Mouse (Mus musculus) erythroid progenitor cell, adult 5-6 weeks (primary cell): ENCODE measurements at regions not wholly inside any gene's neighbourhood (a gene's known extent, or its start where the extent isn't known, plus 50 kb on each side); places are given as distances from the start of the nearest gene placed in this dataset.

ENCODE experiments used
- ATAC-seq: replicated peaks from 2 replicates; pipeline ENCODE4 v1.8.0; 2016; ENCODE audit warnings: moderate number of reproducible peaks, mild to moderate bottlenecking, moderate TSS enrichment, inconsistent platforms; ENCODE audit not compliant: poor library complexity, low FRiP score, severe bottlenecking

DNA sequence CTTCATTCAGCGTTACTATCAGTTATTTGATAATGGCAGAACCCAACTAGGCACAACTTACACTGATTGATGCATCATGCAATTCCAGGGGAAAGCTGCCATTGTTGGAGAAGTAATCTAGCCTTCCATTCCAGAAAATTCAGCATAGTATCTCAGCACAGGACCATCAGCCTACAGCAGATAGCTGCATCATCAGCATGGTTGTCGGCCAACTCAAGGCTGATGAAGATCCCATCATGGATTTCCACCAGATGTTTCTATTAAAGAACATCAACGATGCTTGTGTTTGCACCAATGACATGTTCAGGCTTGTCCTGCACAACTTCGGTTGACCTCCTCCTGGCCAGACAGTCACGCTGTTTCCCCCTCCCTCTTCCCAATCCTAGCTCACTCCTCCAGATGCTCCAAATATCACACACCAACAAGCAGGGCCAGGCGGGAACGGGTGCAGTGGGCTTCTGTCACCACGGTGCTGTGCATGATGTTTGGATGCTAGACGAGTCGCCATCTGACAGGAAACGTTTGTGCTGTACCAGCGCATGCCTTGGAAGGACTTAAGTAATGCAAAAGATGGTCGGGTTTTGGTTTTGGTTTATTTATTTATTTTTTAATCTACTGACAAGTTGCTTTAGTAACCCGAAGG, 204.5 kb upstream of the Krr1 start:
- ATAC-seq: no peak

DNA sequence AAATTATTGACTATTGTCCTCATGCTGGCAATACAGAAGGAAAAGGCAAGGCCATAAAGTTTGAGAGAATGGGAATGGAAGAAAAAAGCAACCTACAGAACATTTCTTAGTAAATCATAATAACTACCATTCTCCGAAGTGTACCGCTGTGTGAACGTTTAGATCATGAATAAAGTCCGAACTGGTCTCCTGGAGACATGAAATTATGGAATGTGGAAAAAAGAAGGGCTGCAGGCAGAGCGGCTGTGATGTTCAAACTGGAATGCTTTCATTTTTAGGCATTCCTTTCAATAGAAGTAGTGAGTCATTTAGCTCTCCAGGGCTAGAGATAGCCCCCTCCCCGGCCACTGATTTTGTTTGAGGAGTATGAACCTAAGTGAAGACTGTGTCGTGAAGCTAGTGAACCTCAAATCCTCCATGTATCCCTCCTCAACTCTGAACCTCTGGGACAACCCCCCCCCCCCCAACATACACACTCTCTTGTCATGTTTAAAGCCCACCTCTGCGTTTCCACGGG, 202.9 kb upstream of the Krr1 start:
- ATAC-seq: no peak

DNA sequence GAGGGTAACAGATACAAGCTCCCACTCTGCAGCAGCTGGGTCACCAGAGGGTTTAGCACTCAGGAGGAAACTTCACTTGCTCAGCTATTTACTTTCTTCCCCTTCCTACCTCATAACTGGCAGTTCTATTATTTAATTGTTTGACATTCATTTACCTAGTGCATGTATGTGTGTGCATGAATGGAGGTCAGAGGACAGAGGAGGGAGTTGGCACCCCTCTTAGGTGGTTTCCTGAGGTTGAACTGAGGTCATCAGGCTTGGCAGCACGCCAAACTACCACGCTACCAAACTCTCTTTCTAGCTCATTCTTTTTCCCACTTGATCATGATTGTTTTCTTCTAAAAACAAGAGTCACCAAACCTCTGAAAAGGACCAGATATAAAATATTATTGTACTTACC, 202.4 kb upstream of the Krr1 start:
- ATAC-seq: no peak

DNA sequence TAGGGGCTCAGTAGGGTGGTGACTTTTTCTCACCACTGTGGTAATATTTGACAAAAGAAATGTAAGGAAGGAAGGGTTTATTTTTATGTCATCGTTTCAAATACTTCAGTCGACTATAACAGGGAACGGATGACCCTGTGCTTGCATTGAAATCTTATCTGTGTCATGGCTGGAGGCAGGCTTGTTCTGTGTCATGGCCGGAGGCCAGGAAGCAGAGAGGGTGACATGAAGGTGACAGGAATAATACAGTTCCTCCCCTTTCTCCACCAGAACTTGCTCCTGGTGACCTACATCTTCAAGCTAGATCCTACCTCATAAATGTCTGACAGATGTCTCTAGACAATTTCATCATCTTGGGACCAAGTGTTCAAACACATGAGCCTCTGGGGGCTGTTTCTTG, 201.5 kb upstream of the Krr1 start:
- ATAC-seq: no peak

DNA sequence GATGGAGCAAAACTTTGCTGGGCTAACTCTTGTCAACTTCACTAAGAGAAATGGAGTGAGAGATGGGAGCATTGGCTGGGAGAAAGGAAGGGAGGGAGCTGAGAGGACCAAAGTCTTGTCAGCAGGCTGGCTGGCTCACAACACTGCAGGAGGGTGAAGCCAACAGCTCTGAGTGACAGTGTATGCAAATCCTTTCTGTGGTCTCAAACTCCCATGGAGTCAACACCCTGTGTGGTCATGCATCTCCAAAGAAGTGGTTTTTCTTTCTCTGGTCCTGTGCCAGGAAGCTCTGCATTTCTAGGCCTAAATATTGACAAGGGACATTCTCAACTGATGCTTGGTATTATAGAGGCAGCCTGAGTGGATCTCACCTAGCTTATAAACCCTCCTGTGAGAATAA, 194.9 kb upstream of the Krr1 start:
- ATAC-seq: no peak

DNA sequence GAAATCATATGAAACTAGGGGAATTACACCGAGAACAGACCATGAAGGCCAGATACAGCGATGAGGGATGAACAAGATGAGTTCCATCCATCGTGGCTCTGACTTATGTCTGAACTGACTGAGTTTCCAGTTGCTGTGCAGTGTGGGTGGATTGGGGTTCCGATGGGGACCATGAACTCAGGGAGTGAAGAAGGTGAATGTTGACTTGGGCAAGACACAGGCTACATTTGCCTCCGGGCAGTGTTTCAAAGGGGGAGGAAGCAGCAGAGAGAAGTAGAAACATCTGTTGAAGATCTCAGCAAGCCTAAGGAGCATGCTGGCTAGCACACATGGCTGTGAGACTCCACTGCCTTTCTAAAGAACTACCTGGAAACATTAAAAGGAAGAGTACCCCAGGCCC, 194.4 kb upstream of the Krr1 start:
- no peak for ATAC-seq

DNA sequence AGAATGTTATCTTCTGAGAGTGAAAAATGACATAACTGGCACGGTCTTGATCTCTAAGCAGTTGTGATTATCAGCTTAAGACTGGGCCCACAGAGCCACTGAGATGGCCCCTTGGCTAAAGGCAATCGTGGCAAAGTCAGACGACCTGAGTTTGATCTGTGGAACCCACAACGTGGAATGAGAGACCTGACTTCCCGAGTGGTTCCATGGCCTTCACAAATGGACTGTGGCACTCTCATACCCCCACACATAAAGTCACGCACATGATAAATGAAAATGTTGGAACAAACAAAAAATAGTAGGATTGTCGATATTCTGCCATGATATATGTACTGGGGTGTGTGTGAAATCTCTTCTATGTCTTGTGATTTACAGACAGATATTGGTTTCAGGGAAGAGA, 192.5 kb upstream of the Krr1 start:
- no peak for ATAC-seq

DNA sequence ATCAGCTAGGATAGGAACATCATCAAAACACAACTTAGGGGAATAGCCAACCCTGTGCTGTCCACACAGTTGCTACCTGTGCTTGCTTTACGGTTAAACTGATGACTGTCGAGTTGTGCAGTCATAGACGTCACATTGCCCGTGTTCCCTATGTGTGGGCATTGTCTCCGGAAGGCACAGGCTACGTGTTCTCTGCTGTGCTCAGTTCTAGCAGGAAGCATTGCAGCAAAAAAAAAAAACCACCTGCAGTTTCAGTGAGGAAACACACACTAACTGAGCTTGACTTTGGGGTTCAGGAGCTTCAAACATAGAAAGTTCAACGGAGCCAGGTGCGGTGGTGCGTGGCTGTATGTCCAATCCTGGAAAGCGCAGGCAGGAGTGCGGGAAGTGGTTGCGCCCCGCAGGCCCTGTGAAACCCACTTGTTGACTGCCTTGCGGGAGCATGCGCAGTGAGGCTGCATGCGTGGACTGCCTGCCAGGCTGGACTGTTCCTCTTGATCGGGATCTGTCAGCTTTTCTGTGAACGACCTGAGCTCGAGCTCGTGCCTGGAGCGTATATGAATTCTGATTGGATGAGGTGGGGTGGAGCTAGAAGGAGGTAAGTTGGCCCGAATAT, 190.2 kb upstream of the Krr1 start:
- no peak for ATAC-seq

DNA sequence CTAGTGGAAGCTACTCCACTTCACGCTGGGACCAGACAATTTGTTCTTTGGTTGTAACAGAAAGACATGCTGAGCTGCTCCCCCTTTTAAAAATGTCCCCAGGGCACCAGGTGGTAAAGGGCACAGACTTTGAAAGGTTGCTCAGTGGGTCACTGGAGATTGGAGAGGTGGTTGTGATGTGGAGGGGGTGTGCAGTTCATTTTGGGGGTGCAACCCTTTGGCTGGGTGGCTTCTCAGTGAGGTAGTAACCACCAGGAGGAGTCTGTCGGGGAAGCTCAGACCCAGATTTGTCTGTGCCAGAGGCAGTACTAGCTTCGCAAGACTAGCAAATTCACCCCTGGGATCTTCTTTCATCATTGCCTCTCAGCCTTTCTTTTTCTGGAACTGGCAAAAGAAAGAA, 189.0 kb upstream of the Krr1 start:
- no peak for ATAC-seq

DNA sequence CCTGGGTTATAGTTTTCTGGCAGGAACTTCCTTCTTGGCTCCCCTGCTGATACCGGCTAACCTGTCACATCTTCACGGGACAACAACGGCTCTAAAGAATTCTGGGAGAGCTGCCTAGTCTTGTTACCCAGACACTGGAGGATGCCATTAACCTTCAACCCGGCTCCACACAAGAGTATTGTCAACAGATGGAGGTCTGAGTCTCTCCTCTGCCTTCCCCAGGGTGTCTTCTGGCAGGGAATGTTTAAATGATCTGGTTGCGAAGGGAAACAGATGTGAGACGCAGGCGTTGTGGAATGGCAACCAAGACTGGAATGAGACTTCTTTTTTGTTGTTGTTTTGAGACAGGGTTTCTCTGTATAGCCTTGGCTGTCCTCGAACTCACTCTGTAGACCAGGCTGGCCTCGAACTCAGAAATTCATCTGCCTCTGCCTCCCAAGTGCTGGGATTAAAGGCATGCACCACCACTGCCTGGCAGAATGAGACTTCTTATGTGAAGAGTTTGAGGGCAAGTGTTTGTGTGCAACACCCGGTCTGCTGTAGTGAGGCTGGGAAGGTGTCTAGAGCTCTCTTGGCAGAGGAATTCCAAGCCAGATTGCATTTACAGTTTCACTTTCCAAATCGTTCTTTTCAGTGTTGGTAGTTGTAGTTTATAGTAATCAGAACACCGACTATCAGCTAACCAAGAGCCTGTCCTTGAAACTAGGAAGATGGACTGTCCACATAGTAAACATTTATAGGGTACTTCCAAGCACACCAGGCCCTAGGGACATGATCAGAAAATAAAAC, 188.2 kb upstream of the Krr1 start:
- ATAC-seq: no peak

DNA sequence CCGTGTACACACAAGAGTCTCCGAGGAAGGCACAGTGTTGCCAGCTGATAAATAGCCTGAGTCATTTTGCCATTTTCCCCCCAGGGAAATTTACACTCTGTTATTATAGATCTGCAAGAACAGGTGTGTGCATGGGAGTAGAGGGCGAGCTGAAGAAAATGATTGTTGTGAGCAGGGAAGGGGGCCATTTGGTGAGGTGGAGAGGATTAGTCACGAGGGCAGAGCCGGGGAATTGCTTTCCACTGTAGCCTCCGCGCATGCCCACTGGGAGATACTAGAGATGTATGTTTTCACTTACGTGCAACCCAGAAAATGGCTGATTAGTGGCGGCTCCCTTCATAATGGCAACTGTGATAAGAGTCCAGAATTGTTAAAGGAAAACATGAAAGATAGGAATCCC, 185.3 kb upstream of the Krr1 start:
- no peak for ATAC-seq

DNA sequence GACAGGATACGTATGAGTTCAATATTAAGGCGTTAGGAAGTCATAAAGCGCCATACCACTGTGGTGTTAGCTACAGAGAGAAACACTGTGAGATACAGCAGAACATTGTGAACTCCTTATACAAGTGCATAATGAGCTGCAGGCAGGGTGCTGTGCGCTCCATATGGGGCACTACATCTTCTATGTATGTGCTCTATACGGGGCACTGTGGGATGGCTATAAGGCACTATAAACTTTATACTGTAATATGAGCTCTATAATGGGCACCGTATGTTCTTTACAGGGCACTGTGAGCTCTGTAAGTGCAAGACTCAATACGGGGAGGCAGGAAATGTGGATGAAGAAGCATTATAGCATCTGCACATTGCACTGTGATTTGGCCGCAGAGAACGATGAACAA, 183.2 kb upstream of the Krr1 start:
- ATAC-seq: no peak

DNA sequence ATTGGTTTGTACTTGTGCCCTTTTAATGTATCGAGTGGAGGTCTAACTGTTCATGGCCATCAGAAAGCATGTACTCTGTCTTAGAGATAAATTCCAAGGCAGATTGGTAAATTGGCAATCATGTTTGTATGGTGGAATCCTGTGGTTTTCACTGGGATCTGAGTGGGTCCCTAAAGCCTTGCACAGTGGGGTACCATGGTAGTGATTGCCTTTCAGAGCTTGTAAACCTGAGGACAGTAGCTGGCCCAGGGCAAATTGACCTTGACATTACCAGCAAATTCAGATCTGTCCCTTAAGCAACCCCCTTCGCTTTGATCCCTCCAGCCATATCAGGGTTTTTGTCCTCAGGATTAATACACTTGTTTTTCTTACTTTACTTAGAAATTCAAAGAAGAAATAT, 181.6 kb upstream of the Krr1 start:
- ATAC-seq: no peak

DNA sequence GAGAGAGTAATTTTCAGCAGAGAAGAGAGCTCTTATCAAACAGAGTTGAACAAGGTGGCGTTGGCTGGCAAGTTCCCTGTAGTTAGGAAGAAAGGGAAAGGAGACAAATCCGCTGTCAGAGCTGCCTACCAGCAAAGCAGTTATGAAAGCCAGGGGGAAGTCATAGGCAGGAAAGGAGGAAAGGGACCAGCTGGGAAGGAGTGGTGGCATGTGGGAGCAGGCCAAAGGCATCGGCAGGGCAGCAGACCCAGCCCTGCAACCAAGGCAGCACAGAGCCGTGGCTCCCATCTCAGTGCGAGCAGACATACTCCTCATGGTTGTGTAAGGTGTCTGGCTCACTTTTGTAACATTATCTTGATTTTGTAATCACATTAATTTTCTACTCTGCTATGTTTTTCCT, 177.4 kb upstream of the Krr1 start:
- no peak for ATAC-seq

DNA sequence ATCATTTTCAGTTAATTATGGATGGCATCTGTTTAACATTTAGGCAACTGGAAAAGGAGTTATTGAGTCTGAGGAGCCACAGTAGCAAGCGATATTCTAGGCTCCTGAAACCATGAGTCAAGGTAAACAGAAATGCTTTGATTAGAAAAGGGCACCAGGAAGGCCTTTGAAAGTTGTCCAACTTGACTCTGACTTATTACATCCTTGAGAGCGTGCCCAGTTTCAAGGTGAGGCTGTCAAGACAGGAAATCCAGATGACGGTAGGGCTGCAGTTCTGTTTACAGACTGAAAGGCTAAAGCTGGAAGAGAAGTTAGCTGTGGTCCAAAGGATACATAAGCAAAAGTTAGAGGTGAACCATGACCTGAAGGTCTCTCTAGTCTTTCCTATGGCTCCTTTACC, 176.7 kb upstream of the Krr1 start:
- ATAC-seq: no peak

DNA sequence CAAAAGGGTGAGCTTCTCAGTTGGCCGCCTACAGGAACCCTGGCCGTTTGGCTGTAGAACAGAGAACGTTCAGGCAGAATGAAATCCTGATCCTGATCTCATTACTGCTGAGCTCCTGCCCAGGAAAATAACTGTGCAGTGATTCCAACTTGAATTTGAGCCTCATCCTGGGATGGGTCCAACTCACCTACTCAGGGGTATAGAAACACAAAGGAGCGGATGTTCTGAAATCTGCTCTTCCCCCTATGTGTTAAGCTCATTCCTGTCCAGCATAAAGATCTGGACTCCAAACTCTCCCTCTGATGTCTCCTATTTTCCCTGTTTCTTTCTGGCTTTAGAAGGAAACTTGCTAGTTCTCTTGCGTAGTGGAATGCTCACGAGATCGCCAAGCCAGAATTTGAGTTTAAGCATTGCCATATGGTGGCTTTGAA, 173.6 kb upstream of the Krr1 start:
- ATAC-seq: no peak

DNA sequence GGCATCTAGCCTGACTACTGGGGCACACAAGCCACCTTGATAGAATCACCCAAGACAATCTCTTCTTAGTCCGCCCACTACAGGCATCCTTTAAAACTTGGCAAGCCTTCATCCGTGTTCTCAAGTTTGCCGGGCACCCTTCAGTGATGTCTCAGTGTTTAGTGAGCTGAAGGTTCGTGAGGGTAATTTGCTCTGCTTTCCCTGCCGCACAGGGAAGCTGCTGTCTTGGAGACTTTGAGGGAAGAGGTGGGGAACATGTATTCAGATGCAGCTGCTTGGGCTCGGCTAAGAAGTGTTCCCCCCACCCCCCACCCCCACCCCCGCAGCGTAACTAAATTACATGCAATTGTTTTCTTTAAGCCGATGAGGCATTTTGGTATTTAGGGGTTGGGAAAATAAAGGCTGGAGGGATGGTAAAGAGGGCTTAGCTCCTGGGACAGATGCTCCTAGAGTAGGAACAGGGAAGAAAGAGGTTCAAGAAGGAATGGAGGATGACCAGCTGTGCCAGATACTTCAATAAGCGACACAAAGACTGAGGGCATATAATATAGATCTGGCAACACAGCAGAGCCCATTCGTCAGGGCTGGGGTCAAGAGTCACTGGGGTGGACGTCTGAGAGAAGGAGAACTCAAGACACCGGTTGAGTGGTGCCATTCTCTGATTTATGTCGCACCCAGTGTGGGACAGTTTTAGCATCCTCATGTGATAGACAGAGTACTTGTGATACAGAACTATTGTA, 172.4 kb upstream of the Krr1 start:
- ATAC-seq: no peak

DNA sequence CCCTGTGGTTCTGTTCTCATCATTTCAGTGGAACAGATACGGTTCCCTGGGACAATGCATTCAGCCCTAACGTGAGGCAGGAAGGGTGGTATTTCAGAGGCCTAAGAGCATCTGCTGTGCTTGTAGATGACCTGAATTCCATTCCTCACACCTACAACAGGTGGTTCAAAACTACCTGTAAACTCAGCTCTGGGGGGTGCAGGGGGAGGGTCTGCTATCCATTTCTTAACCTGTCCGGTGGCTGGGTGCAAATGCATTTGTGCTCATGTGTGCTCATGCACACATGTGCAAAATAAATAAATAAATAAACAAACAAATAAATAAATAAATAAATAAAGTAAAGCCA, 171.9 kb upstream of the Krr1 start:
- no peak for ATAC-seq

DNA sequence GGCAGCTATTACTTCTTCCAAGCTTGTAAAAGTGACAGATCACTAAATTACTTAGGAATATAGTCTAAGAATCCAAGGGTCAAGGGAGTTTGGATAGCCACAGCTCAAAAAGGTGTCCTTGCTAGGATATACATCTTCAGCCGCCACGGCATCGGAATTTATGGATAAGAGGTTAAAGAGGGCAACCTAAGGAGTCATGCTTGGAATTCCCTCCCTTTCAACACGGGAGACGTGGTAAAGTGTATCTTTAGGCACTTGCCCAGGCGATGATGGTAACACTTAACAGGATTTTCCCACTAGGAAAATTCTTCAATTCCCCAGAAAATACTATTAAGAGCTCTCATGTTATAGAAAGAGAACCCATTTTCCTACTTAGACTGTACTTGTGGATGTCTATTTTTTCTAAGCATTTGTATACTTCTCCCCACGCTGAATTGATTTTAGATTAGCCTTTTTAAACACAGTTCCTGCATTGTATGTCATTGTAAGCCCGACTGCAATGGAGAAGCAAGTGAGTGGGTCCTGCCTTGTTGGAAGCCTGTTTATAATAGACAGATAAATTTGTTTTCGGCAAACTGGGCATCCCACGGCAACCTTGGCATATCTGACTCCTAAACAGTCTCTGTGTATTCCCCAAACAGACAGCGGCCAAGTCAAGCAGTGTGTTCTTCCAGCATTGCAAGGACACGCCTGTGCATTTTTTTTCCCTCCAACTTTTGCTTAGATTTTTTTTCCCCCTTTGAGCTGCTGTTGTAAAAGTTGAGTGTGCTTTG, 171.3 kb upstream of the Krr1 start:
- ATAC-seq: no peak

DNA sequence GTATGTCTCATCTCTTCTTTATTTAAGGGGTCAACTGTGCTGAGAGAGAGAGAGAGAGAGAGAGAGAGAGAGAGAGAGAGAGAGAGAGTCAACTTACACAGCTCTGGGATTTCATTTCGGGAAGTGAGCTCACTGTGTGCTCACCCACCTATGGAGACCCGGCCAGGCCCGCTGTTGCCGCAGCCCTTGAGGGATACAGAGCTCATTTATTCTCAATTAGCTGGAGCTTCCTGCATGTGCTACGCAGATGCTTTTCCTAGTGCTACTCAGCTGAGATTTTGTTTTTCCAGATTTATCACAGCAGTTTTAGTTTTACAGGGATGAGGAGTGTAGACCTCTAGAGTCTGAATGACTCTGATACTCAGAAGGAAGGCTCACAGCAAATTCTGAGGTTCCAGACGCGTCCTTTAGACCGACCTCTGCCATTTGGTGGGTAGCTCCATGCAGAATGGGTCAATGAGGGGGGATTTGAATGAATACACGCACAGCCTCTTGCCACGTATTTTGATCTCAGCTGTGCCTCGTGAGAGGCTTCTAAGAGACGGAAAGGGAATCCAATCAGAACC, 170.6 kb upstream of the Krr1 start:
- ATAC-seq: no peak
